Mouse (Mus musculus) liver, postnatal 0 days (tissue): ENCODE results near the gene Uck2. TPM values are rescaled to one million over a fixed set of nuclear protein-coding genes. Genes with fewer than 3 reads are reported as not detected.

Experiments
- ATAC-seq: fragments of 200-750 bp; cut with Nextera tagmentation; 2 replicates; pipeline ENCODE4 v1.8.0; 2017; ENCODE audit warnings: mild to moderate bottlenecking, moderate library complexity
- DNase-seq: peaks from one replicate; pipeline ENCODE4 v3.0.0-alpha.2; 2016
- H3K27ac ChIP-seq: fragments of 300-500 bp; sonication (generic); 2 replicates; pipeline ENCODE4 v1.5.1; 2014; ENCODE audit warnings: antibody characterized with exemption, moderate library complexity, mild to moderate bottlenecking, low read depth
- H3K27me3 ChIP-seq: fragments of 300-500 bp; sonication (generic); 2 replicates; pipeline ENCODE4 v1.6.1; 2014; ENCODE audit warnings: low read length, control low read depth, mixed read lengths; ENCODE audit not compliant: insufficient read depth
- H3K36me3 ChIP-seq: fragments of 300-500 bp; sonication (generic); replicated peaks from 2 replicates; pipeline ENCODE4 v1.6.1; 2014; ENCODE audit warnings: mild to moderate bottlenecking, control low read depth, low read length, moderate library complexity, mixed read lengths; ENCODE audit not compliant: insufficient read depth
- H3K4me1 ChIP-seq: fragments of 300-500 bp; sonication (generic); 2 replicates; pipeline ENCODE4 v1.6.1; 2014; ENCODE audit warnings: antibody characterized with exemption, mild to moderate bottlenecking, control low read depth; ENCODE audit not compliant: insufficient read depth
- H3K4me2 ChIP-seq: fragments of 300-500 bp; sonication (generic); 2 replicates; pipeline ENCODE4 v1.6.1; 2014; ENCODE audit warnings: low read depth, mild to moderate bottlenecking, low read length, moderate library complexity, mixed read lengths
- H3K4me3 ChIP-seq: fragments of 300-500 bp; sonication (generic); 2 replicates; pipeline ENCODE4 v1.5.1; 2014; ENCODE audit warnings: low read depth, low read length
- H3K9ac ChIP-seq: fragments of 300-500 bp; sonication (generic); replicated peaks from 2 replicates; pipeline ENCODE4 v1.6.1; 2014; ENCODE audit warnings: mild to moderate bottlenecking, moderate library complexity
- H3K9me3 ChIP-seq: fragments of 300-500 bp; sonication (generic); 2 replicates; pipeline ENCODE4 v1.6.1; 2016; ENCODE audit warnings: mild to moderate bottlenecking, control low read depth, low read length, mixed read lengths
- CTCF ChIP-seq: sonication (generic); IDR thresholded peaks from 2 replicates; pipeline ENCODE4 v1.5.1; 2016; ENCODE audit warnings: antibody characterized with exemption, low read depth
- EP300 ChIP-seq: IDR thresholded peaks from 2 replicates; pipeline ENCODE4 v1.6.1; 2016; ENCODE audit warnings: antibody characterized with exemption, low read depth, mild to moderate bottlenecking
- WGBS: fragments of 180-500 bp; shearing (Covaris S2); extraction: QIAGEN DNeasy Blood & Tissue Kit; methylation state at CpG from one replicate; pipeline ENCODE4 v1.1.7; 2014; ENCODE audit not compliant: insufficient replicate concordance; 5-methylcytosine and 5-hydroxymethylcytosine counted together
- polyA plus RNA-seq: library from polyadenylated mRNA; unstranded; fragments of >200 nt; fragmentation: Nextera tagmentation; extraction: Ambion mirVana; gene quantifications from 2 replicates; pipeline ENCODE4 v1.2.1, GENCODE M21; 2015

Uck2 gene
- polyA plus RNA-seq, 1 experiment from 2014 or later, result 20.9 TPM

DNA sequence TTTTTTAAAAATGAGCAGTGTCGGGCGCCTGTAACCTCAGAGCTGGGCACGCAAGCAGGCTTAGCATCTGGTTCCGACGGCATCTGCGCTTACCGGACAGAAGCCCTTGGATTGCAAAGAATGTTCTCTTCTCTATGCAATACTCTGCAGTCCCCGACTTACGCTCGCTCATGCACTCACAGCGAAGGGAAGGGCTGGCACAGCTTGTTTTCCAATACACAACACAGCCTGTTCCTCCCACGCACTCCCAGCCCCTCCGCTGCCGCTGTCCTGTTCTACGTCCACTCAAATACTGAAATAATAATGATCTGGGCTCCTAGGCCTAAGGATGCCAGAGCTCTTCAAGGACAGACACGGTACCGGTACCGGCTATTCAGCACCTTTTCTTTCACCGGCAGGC, 35.9 kb downstream of the Uck2 start:
- peaks cover 50% of the 10 kb centered on the region for H3K4me1 ChIP-seq
- H3K9me3 ChIP-seq, result no peaks in the 10 kb centered on the region
- no peak overlapping the region for H3K4me2 ChIP-seq
- no peak overlapping the region for H3K27ac ChIP-seq
- H3K4me3 ChIP-seq, result no peak overlapping the region
- TF ChIP-seq CTCF (no peak), EP300 (no peak)
- no peak for DNase-seq
- ATAC-seq, result no peak
- H3K36me3 ChIP-seq, result no peaks in the 10 kb centered on the region
- H3K27me3 ChIP-seq, result no peaks in the 10 kb centered on the region
- no peak overlapping the region for H3K9ac ChIP-seq
- WGBS, result 84% methylated on average over 19 of the region's 19 CpGs

- no peak overlapping the region for H3K27ac ChIP-seq
- no peak overlapping the region for H3K4me3 ChIP-seq
- ATAC-seq (no peak), DNase-seq (no peak)
- 69% methylated on average over 9 of the region's 9 CpGs for WGBS
- no peaks in the 10 kb centered on the region for H3K27me3 ChIP-seq
- TF ChIP-seq EP300 (no peak), CTCF (no peak)
- no peak overlapping the region for H3K4me2 ChIP-seq
- H3K9me3 ChIP-seq, result no peaks in the 10 kb centered on the region
- H3K36me3 ChIP-seq, result no peaks in the 10 kb centered on the region
- H3K9ac ChIP-seq, result no peak overlapping the region
- peaks cover 56% of the 10 kb centered on the region for H3K4me1 ChIP-seq
Observed at GRCm38 (mm10) chr1:167247886-167248285, 37.2 kb downstream of the Uck2 start.

DNA sequence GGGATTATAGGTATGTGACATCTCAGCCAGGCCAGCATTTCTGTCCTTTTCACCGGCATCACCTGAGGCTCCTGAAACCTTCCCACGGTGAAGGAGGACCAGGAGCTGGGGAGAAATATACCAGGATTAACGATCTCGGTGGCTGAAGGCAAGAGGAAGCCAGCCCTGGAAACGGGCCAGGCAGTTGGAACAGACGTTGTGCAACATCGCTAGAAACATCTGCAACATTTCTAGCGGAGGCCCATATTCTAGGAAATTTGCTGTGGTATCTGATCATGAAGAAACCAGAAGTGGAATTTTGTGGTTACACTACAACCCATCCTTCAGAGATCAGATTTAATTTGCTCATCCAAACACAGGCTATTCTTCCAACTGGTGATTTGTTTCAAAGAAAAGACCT, 38.1 kb downstream of the Uck2 start:
- Histone ChIP-seq H3K4me3 (no peak overlapping the region), H3K4me1 (peaks cover 58% of the 10 kb centered on the region), H3K9ac (no peak overlapping the region), H3K27me3 (no peaks in the 10 kb centered on the region), H3K4me2 (peak overlapping the region; percentile 3; the same call in 1 of the 2 replicates), H3K36me3 (no peaks in the 10 kb centered on the region), H3K27ac (0 out of 2 replicates have a peak overlapping the region, but pooled peaks have one; percentile 18), H3K9me3 (no peaks in the 10 kb centered on the region)
- TF ChIP-seq EP300 (peak; percentile 87), CTCF (no peak)
- DNase-seq (peak; percentile 80), ATAC-seq (peak; percentile 58)
- 10% methylated on average over 8 of the region's 8 CpGs for WGBS

GRCm38 (mm10) chr1:167246275-167246674, 38.8 kb downstream of the Uck2 start:
- WGBS, result 42% methylated on average over 9 of the region's 9 CpGs
- 0 out of 2 replicates have a peak, but pooled peaks have one; percentile 16 for ATAC-seq
- TF ChIP-seq CTCF (no peak), EP300 (no peak)
- Histone ChIP-seq H3K4me1 (peaks cover 60% of the 10 kb centered on the region), H3K9me3 (no peaks in the 10 kb centered on the region), H3K4me2 (no peak overlapping the region), H3K4me3 (no peak overlapping the region), H3K27me3 (no peaks in the 10 kb centered on the region), H3K9ac (no peak overlapping the region), H3K27ac (no peak overlapping the region), H3K36me3 (no peaks in the 10 kb centered on the region)
- no peak for DNase-seq

GRCm38 (mm10) chr1:167245180-167245641, 39.9 kb downstream of the Uck2 start:
- Histone ChIP-seq H3K36me3 (no peaks in the 10 kb centered on the region), H3K27me3 (no peaks in the 10 kb centered on the region), H3K4me3 (no peak overlapping the region), H3K9me3 (no peaks in the 10 kb centered on the region), H3K27ac (no peak overlapping the region), H3K4me1 (peaks cover 60% of the 10 kb centered on the region), H3K9ac (no peak overlapping the region), H3K4me2 (no peak overlapping the region)
- no peak for TF ChIP-seq CTCF
- no peak for ATAC-seq
- no peak for DNase-seq
- 62% methylated on average over 9 of the region's 9 CpGs for WGBS

- WGBS, result 40% methylated on average over 7 of the region's 7 CpGs
- no peaks in the 10 kb centered on the region for H3K9me3 ChIP-seq
- no peak overlapping the region for H3K4me3 ChIP-seq
- no peak overlapping the region for H3K27ac ChIP-seq
- no peak overlapping the region for H3K9ac ChIP-seq
- peak; percentile 71 for ATAC-seq
- H3K4me1 ChIP-seq, result peaks cover 41% of the 10 kb centered on the region
- H3K4me2 ChIP-seq, result no peak overlapping the region
- no peaks in the 10 kb centered on the region for H3K36me3 ChIP-seq
- no peaks in the 10 kb centered on the region for H3K27me3 ChIP-seq
- no peak for DNase-seq
- no peak for TF ChIP-seq EP300
Observed at GRCm38 (mm10) chr1:167242191-167242681, 42.9 kb downstream of the Uck2 start.

GRCm38 (mm10) chr1:167241487-167241886, 43.6 kb downstream of the Uck2 start:
- ATAC-seq (no peak), DNase-seq (no peak)
- WGBS, result 72% methylated on average over 3 of the region's 3 CpGs
- H3K9ac ChIP-seq, result no peak overlapping the region
- no peaks in the 10 kb centered on the region for H3K36me3 ChIP-seq
- H3K4me2 ChIP-seq, result no peak overlapping the region
- H3K27me3 ChIP-seq, result no peaks in the 10 kb centered on the region
- peaks cover 34% of the 10 kb centered on the region for H3K4me1 ChIP-seq
- no peaks in the 10 kb centered on the region for H3K9me3 ChIP-seq
- H3K27ac ChIP-seq, result no peak overlapping the region
- TF ChIP-seq CTCF, result no peak
- no peak for TF ChIP-seq EP300
- H3K4me3 ChIP-seq, result no peak overlapping the region
